Mouse (Mus musculus) heart, adult 10 weeks (tissue): ENCODE measurements around the gene A630095E13Rik. TPM values are rescaled to one million over a fixed set of nuclear protein-coding genes. Genes with fewer than 3 reads are reported as not detected.

Source experiments
- polyA plus RNA-seq: library from polyadenylated mRNA; stranded (reverse); fragments of 350-450 nt; fragmentation: Illumina TruSeq; extraction: RNeasy Lipid Tissue Mini Kit (QIAGEN cat#74804); gene quantifications from one replicate; pipeline ENCODE4 v1.2.3, GENCODE M21; 2014; ENCODE audit warnings: low read depth, low replicate concordance

The A630095E13Rik gene
- polyA plus RNA-seq = not detected

GRCm38 (mm10) chr9:36643276-36643675, at the start of gene A630095E13Rik:
Gene A630095E13Rik, minus strand, starts transcription at chr9:36643376.

GRCm38 (mm10) chr9:36692920-36693319, 49.7 kb upstream of the A630095E13Rik start, which contains the start of gene Acrv1:
Gene Acrv1, plus strand, starts transcription at chr9:36693220.

Other genes with a start within 250 kb of the A630095E13Rik start
- not detected for gene Gm7257, start 211.5 kb downstream of the A630095E13Rik start, polyA plus RNA-seq
- not detected for gene Gm9513, start 167.7 kb downstream of the A630095E13Rik start, polyA plus RNA-seq
- not detected for gene Gm5615, start 101.4 kb downstream of the A630095E13Rik start, polyA plus RNA-seq
- not detected for gene Gm17689, start 60.7 kb downstream of the A630095E13Rik start, polyA plus RNA-seq
- gene Acrv1, start 49.8 kb upstream of the A630095E13Rik start, polyA plus RNA-seq = not detected
- 2.1 TPM for gene Chek1, start 83.7 kb upstream of the A630095E13Rik start, polyA plus RNA-seq
- 25.4 TPM for gene Stt3a, start 124.3 kb upstream of the A630095E13Rik start, polyA plus RNA-seq
- gene Ei24, start 154.0 kb upstream of the A630095E13Rik start, polyA plus RNA-seq = 77.8 TPM
- 2.3 TPM for gene Fez1, start 178.5 kb upstream of the A630095E13Rik start, polyA plus RNA-seq